Comparison of ENCODE assay signal across 19 mouse cellular contexts in genomic region chr9:64408821-64409220, GRCm38 (mm10). TPM values are rescaled to one million over a fixed set of nuclear protein-coding genes. Genes with fewer than 3 reads are reported as not detected.
A peak's percentile ranks its signal among the peaks of the same experiment; 100 is the strongest.
DNase-seq lines count a peak whose midpoint lies in the region; ATAC-seq and TF ChIP-seq lines count a peak whose summit lies in the region.
"Had no signal": no experiment of that assay in that cellular context is flagged by ENCODE, and none has a peak within 500 bp of the region (broad histone marks: within the 10 kb centered on the region; RNA-seq: fewer than 3 reads in every experiment).

No protein-coding gene starts in this region.

- H3K27me3 ChIP-seq in kidney, embryonic 14.5 days (ENCODE audit: control insufficient read depth, insufficient read depth, low read length) = no peaks in the 10 kb centered on the region
- no peaks in the 10 kb centered on the region for H3K27me3 ChIP-seq in limb, embryonic 11.5 days (ENCODE audit: control insufficient read depth, insufficient read depth, low read length)
- H3K27me3 ChIP-seq in midbrain, embryonic 16.5 days (ENCODE audit: control insufficient read depth, insufficient read depth, low read depth, low read length) = no peaks in the 10 kb centered on the region
- H3K27me3 ChIP-seq: embryonic facial prominence, embryonic 13.5 days; forebrain, embryonic 12.5 days; heart, embryonic 13.5 days; hindbrain, embryonic 15.5 days had no signal

- TF ChIP-seq CTCF in brain, embryonic 14.5 days (IDR thresholded peaks at IDR 0.05; ENCODE audit: borderline replicate concordance, extremely low read depth, insufficient read depth, insufficient read length) = no peak

- ATAC-seq in kidney, embryonic 14.5 days (ENCODE audit: low FRiP score, low TSS enrichment) = no peak; the same call in 1 of the 2 replicates
- no peak for ATAC-seq in limb, embryonic 11.5 days (ENCODE audit: insufficient number of reproducible peaks, low FRiP score, low TSS enrichment, low read depth)
- no peak for ATAC-seq in midbrain, embryonic 16.5 days
- ATAC-seq: activated CD4-positive, CD25-positive, alpha-beta regulatory T cell, adult 4 months; forebrain, embryonic 16.5 days; Patski had no signal

- no peak overlapping the region for H3K27ac ChIP-seq in kidney, embryonic 14.5 days (ENCODE audit: low read depth, low read length)
- no peak overlapping the region for H3K27ac ChIP-seq in limb, embryonic 11.5 days (replicated peaks; ENCODE audit: low read depth, low read length)
- no peak overlapping the region for H3K27ac ChIP-seq in midbrain, embryonic 16.5 days (ENCODE audit: low read length)
- H3K27ac ChIP-seq: embryonic facial prominence, embryonic 13.5 days; forebrain, embryonic 12.5 days; heart, embryonic 13.5 days; hindbrain, embryonic 15.5 days had no signal

- no peaks in the 10 kb centered on the region for H3K9me3 ChIP-seq in kidney, embryonic 14.5 days (ENCODE audit: control insufficient read depth, low read length)
- H3K9me3 ChIP-seq in limb, embryonic 11.5 days (ENCODE audit: control insufficient read depth, low read length) = no peaks in the 10 kb centered on the region
- H3K9me3 ChIP-seq in midbrain, embryonic 16.5 days (replicated peaks; ENCODE audit: control insufficient read depth, low read length, poor library complexity, severe bottlenecking) = no peaks in the 10 kb centered on the region
- H3K9me3 ChIP-seq: embryonic facial prominence, embryonic 13.5 days; forebrain, embryonic 12.5 days; heart, embryonic 13.5 days; hindbrain, embryonic 15.5 days had no signal

- no peak for TF ChIP-seq POLR2A in brain, embryonic 14.5 days (IDR thresholded peaks at IDR 0.05; ENCODE audit: borderline replicate concordance, extremely low read depth, insufficient read depth, insufficient read length, poor library complexity, severe bottlenecking)

- WGBS in kidney, embryonic 14.5 days = 12% methylated on average over 8 of the region's 8 CpGs
- 7% methylated on average over 8 of the region's 8 CpGs for WGBS in limb, embryonic 11.5 days
- WGBS in midbrain, embryonic 16.5 days = 58% methylated on average over 8 of the region's 8 CpGs

- H3K4me2 ChIP-seq in kidney, embryonic 14.5 days (replicated peaks; ENCODE audit: low read depth, low read length) = no peak overlapping the region
- H3K4me2 ChIP-seq in limb, embryonic 11.5 days (ENCODE audit: low read depth, severe bottlenecking) = no peak overlapping the region
- H3K4me2 ChIP-seq in midbrain, embryonic 16.5 days (ENCODE audit: low read length) = no peak overlapping the region
- H3K4me2 ChIP-seq: embryonic facial prominence, embryonic 13.5 days; forebrain, embryonic 12.5 days; heart, embryonic 13.5 days; hindbrain, embryonic 15.5 days had no signal

- DNase-seq in embryo, embryonic 11 days = peak; percentile 19
- no peak for DNase-seq in embryo, embryonic 10.5 days (ENCODE audit: low spot score)
- DNase-seq in kidney, postnatal 10 days = peak; percentile 38
- DNase-seq in brain, embryonic 14.5 days (ENCODE audit: low read depth) = peak; percentile 26
- peak; percentile 60 for DNase-seq in limb, embryonic 11.5 days (ENCODE audit: low spot score)
- no peak for DNase-seq in lung, postnatal 25 days (ENCODE audit: low spot score)
- DNase-seq: adrenal gland, postnatal 14 days; cerebellum, postnatal 10 days; gastrocnemius, postnatal 14 days; heart, postnatal 36 days had no signal

- H3K4me3 ChIP-seq in kidney, embryonic 14.5 days (ENCODE audit: low read length) = no peak overlapping the region
- no peak overlapping the region for H3K4me3 ChIP-seq in limb, embryonic 11.5 days (ENCODE audit: low read depth, low read length)
- no peak overlapping the region for H3K4me3 ChIP-seq in midbrain, embryonic 16.5 days (ENCODE audit: low read depth, low read length)
- H3K4me3 ChIP-seq: embryonic facial prominence, embryonic 13.5 days; forebrain, embryonic 12.5 days; heart, embryonic 13.5 days; hindbrain, embryonic 15.5 days had no signal

- H3K4me1 ChIP-seq in kidney, embryonic 14.5 days (ENCODE audit: control insufficient read depth, insufficient read depth, low read length) = peaks cover 8% of the 10 kb centered on the region
- peaks cover 14% of the 10 kb centered on the region for H3K4me1 ChIP-seq in limb, embryonic 11.5 days (ENCODE audit: control insufficient read depth, insufficient read depth, low read length)
- H3K4me1 ChIP-seq in midbrain, embryonic 16.5 days (ENCODE audit: control insufficient read depth, insufficient read depth, low read length) = peaks cover 2% of the 10 kb centered on the region; the same call in 1 of the 2 replicates
- H3K4me1 ChIP-seq: embryonic facial prominence, embryonic 13.5 days; forebrain, embryonic 12.5 days; heart, embryonic 13.5 days; hindbrain, embryonic 15.5 days had no signal

- H3K9ac ChIP-seq in kidney, embryonic 14.5 days (ENCODE audit: low read depth, low read length) = no peak overlapping the region
- no peak overlapping the region for H3K9ac ChIP-seq in limb, embryonic 11.5 days (ENCODE audit: low read length)
- H3K9ac ChIP-seq in midbrain, embryonic 16.5 days (ENCODE audit: low read depth, low read length) = no peak overlapping the region
- H3K9ac ChIP-seq: embryonic facial prominence, embryonic 13.5 days; forebrain, embryonic 12.5 days; heart, embryonic 13.5 days; hindbrain, embryonic 15.5 days had no signal

- no peaks in the 10 kb centered on the region for H3K36me3 ChIP-seq in kidney, embryonic 14.5 days (ENCODE audit: control insufficient read depth, insufficient read depth, low read length)
- H3K36me3 ChIP-seq in limb, embryonic 11.5 days (ENCODE audit: control insufficient read depth, insufficient read depth, low read length) = no peaks in the 10 kb centered on the region
- no peaks in the 10 kb centered on the region for H3K36me3 ChIP-seq in midbrain, embryonic 16.5 days (ENCODE audit: control insufficient read depth, insufficient read depth, low read length)
- H3K36me3 ChIP-seq: embryonic facial prominence, embryonic 13.5 days; forebrain, embryonic 12.5 days; heart, embryonic 13.5 days; hindbrain, embryonic 15.5 days had no signal

RNA-seq across cellular contexts. Expression of gene Megf11, which starts 23.4 kb away (rescaled TPM):
- polyA plus RNA-seq in kidney, embryonic 14.5 days (2014; fragmentation: Nextera tagmentation; extraction: Ambion mirVana) = 3.3 and 3.7 TPM in 2 replicates
- 12.1 and 16.5 TPM in 2 replicates for polyA plus RNA-seq in brain, embryonic 14.5 days (2012; rRNA removed)
- polyA plus RNA-seq in limb, embryonic 11.5 days (2014; fragmentation: Nextera tagmentation; extraction: Ambion mirVana) = 1.4 and 1.6 TPM in 2 replicates
- 20.5 and 21.3 TPM in 2 replicates for polyA plus RNA-seq in midbrain, embryonic 16.5 days (2015; fragmentation: Nextera tagmentation; extraction: Ambion mirVana)

Comparison
In these comparisons a context has a peak if more than half of its experiments do, and no peak if none do; other contexts are left out.
1. DNase-seq: peak in embryo, embryonic 11 days (single experiment), kidney, postnatal 10 days (single experiment), brain, embryonic 14.5 days (single experiment) and limb, embryonic 11.5 days (single experiment); none in embryo, embryonic 10.5 days (single experiment) and lung, postnatal 25 days (single experiment).